Mouse (Mus musculus): ENCODE results near the gene Olfr56. TPM values are rescaled to one million over a fixed set of nuclear protein-coding genes. Genes with fewer than 3 reads are reported as not detected.
"Not testable (repeated sequence)": the region's sequence is repeated elsewhere in the genome, so short reads cannot be mapped to it uniquely, and the experiment has no call there.

Olfr56 gene
- not detected in 2 replicates for polyA plus RNA-seq (2015; fragmentation: Nextera tagmentation; extraction: Ambion mirVana)

- not testable (repeated sequence) for H3K4me3 ChIP-seq (ENCODE audit: low read length); ATAC-seq; H3K9me3 ChIP-seq (ENCODE audit: control insufficient read depth, low read length); H3K4me1 ChIP-seq (ENCODE audit: control insufficient read depth, insufficient read depth, low read depth, low read length); H3K27me3 ChIP-seq (replicated peaks; ENCODE audit: control insufficient read depth, insufficient read depth, low read length); H3K4me2 ChIP-seq (ENCODE audit: low read length); H3K36me3 ChIP-seq (ENCODE audit: control insufficient read depth, insufficient read depth, low read length); H3K9ac ChIP-seq (ENCODE audit: low read depth, low read length); H3K27ac ChIP-seq (ENCODE audit: low read depth, low read length)
- WGBS: no CpG with 5 or more reads among the region's 1 CpGs
These were observed at the start of gene Olfr56 for GRCm38 (mm10) chr11:48978240-48978939. Olfr56 (plus strand) TSS chr11:48978889.

- not testable (repeated sequence) for H3K36me3 ChIP-seq (ENCODE audit: control insufficient read depth, insufficient read depth, low read length); H3K9me3 ChIP-seq (ENCODE audit: control insufficient read depth, low read length); H3K9ac ChIP-seq (ENCODE audit: low read depth, low read length); H3K27me3 ChIP-seq (replicated peaks; ENCODE audit: control insufficient read depth, insufficient read depth, low read length); ATAC-seq; H3K4me3 ChIP-seq (ENCODE audit: low read length); H3K4me1 ChIP-seq (ENCODE audit: control insufficient read depth, insufficient read depth, low read depth, low read length); H3K27ac ChIP-seq (ENCODE audit: low read depth, low read length); H3K4me2 ChIP-seq (ENCODE audit: low read length)
- 83% methylated on average over 1 of the region's 1 CpGs for WGBS
These were observed 45.3 kb upstream of the Olfr56 start for GRCm38 (mm10) chr11:48933422-48933821.

DNA sequence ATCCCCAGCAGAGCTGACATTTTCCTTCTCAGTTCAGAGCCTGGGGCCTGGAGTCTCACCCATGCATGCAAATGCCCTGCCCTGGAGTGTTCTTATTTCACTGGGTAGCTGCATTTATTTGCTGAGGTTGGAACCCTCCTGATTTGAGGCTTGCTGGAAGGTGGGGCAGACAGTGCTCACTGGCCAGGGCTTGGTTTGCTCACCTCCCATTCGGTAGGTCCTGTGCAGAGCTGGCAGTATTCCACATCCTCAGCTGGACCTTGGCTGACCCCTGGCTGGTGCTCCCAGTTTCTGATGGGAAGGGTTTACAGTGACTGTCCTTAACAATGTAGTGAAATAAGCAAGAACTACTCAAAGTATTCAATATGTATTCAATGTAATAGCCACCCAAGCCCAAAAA is 44.8 kb upstream of the Olfr56 start:
- not testable (repeated sequence) for H3K27me3 ChIP-seq (replicated peaks; ENCODE audit: control insufficient read depth, insufficient read depth, low read length); H3K4me3 ChIP-seq (ENCODE audit: low read length); H3K36me3 ChIP-seq (ENCODE audit: control insufficient read depth, insufficient read depth, low read length); ATAC-seq; H3K9me3 ChIP-seq (ENCODE audit: control insufficient read depth, low read length); H3K27ac ChIP-seq (ENCODE audit: low read depth, low read length); H3K4me1 ChIP-seq (ENCODE audit: control insufficient read depth, insufficient read depth, low read depth, low read length); H3K4me2 ChIP-seq (ENCODE audit: low read length); H3K9ac ChIP-seq (ENCODE audit: low read depth, low read length)
- 67% methylated on average over 1 of the region's 1 CpGs for WGBS

DNA sequence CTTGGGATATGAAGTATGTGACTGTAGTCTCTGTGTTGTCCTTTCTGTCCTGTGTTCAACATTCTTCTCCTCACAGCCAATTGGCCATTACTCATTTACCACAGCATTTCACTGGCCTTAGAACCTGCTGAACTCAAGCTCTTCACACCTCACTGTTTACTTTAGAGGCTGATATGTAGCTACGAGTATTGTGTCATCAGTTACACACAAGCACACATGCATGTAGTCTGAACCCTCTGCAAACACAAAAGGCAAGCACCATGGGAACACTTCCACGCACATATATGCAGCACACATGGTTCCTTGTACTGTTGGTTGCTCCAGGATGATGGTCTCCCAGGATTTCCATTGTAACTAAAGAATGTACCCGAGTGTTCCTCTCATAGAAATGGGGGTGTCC is 43.4 kb upstream of the Olfr56 start:
- H3K27me3 ChIP-seq (replicated peaks; ENCODE audit: control insufficient read depth, insufficient read depth, low read length); H3K9me3 ChIP-seq (ENCODE audit: control insufficient read depth, low read length); H3K9ac ChIP-seq (ENCODE audit: low read depth, low read length); H3K4me3 ChIP-seq (ENCODE audit: low read length); H3K4me2 ChIP-seq (ENCODE audit: low read length); H3K4me1 ChIP-seq (ENCODE audit: control insufficient read depth, insufficient read depth, low read depth, low read length); H3K36me3 ChIP-seq (ENCODE audit: control insufficient read depth, insufficient read depth, low read length); ATAC-seq; H3K27ac ChIP-seq (ENCODE audit: low read depth, low read length): not testable (repeated sequence)
- no CpG with 5 or more reads among the region's 3 CpGs for WGBS

DNA sequence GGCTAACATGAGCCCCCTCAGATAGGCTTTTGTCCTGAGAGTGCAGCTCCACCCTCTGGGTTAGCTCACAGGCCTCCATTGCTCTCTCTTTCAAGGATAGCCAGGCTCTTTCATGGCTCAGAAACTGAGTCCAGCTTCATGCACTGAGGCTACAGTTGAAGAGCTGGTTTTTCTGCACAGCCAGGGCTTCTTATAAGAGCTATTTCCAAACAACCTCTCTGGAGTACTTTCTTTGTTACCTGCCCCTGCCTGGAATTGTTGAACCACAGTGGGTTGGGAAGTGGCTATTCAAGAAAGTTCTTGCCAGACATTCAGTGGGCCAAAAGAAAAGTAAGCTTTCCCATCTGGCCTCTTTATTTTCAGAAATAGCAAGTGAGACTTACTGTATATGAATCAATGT is 39.4 kb upstream of the Olfr56 start:
- not testable (repeated sequence) for H3K27me3 ChIP-seq (replicated peaks; ENCODE audit: control insufficient read depth, insufficient read depth, low read length); H3K4me2 ChIP-seq (ENCODE audit: low read length); ATAC-seq; H3K27ac ChIP-seq (ENCODE audit: low read depth, low read length); H3K9ac ChIP-seq (ENCODE audit: low read depth, low read length); H3K4me3 ChIP-seq (ENCODE audit: low read length); H3K4me1 ChIP-seq (ENCODE audit: control insufficient read depth, insufficient read depth, low read depth, low read length); H3K36me3 ChIP-seq (ENCODE audit: control insufficient read depth, insufficient read depth, low read length); H3K9me3 ChIP-seq (ENCODE audit: control insufficient read depth, low read length)

- not testable (repeated sequence) for H3K9me3 ChIP-seq (ENCODE audit: control insufficient read depth, low read length); H3K9ac ChIP-seq (ENCODE audit: low read depth, low read length); H3K4me2 ChIP-seq (ENCODE audit: low read length); H3K27ac ChIP-seq (ENCODE audit: low read depth, low read length); H3K36me3 ChIP-seq (ENCODE audit: control insufficient read depth, insufficient read depth, low read length); H3K4me3 ChIP-seq (ENCODE audit: low read length); H3K27me3 ChIP-seq (replicated peaks; ENCODE audit: control insufficient read depth, insufficient read depth, low read length); H3K4me1 ChIP-seq (ENCODE audit: control insufficient read depth, insufficient read depth, low read depth, low read length); ATAC-seq
- WGBS: 93% methylated on average over 6 of the region's 6 CpGs
These were observed 32.6 kb upstream of the Olfr56 start, which contains the start of gene Psme2b for GRCm38 (mm10) chr11:48946090-48946489. Psme2b (minus strand) TSS chr11:48946190.

DNA sequence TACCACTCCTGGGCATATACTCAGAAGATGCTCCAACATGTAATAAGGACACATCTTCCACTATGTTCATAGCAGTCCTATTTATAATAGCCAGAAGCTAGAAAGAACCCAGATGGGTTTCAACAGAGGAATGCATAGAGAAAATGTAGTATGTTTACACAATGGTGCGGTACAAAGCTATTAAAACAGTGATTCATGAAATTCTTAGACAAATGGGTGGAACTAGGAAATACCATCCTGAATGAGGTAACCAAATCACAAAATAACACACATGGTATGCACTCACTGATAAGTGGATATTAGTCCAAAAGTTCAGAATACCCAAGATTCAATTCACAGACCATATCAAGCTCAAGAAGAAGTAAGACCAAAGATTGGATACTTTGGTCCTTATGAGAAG is 4.0 kb upstream of the Olfr56 start:
- no CpG with 5 or more reads among the region's 1 CpGs for whole genome bisulfite sequencing
- not testable (repeated sequence) for H3K36me3 ChIP-seq (ENCODE audit: control insufficient read depth, insufficient read depth, low read length); H3K9me3 ChIP-seq (ENCODE audit: control insufficient read depth, low read length); ATAC-seq; H3K27me3 ChIP-seq (replicated peaks; ENCODE audit: control insufficient read depth, insufficient read depth, low read length); H3K4me3 ChIP-seq (ENCODE audit: low read length); H3K4me2 ChIP-seq (ENCODE audit: low read length); H3K9ac ChIP-seq (ENCODE audit: low read depth, low read length); H3K27ac ChIP-seq (ENCODE audit: low read depth, low read length); H3K4me1 ChIP-seq (ENCODE audit: control insufficient read depth, insufficient read depth, low read depth, low read length)

DNA sequence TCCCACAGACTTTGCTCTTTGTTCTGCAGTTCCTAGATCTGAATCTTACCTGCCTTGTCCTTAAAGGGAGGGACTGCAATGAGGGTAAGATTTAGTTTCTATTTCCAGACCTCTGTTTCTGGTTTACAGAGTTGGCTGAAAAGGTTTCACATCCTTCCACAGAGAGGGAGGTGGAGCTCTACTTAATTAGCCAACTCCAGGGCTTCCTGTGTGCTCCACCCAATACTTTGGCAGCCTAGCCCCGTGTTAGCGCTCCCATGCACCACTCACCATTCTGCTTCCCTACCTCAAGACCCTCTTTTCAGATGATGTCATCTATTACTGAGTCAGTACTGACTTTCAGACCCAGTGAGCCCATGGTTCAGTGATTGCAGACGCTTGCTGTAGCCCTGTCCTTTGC is 562 bp downstream of the Olfr56 start, which contains the start of gene 9930111J21Rik1:
9930111J21Rik1 (minus strand) TSS at position 148 of the 400 bp plus-strand sequence.
- H3K36me3 ChIP-seq (ENCODE audit: control insufficient read depth, insufficient read depth, low read length); H3K4me1 ChIP-seq (ENCODE audit: control insufficient read depth, insufficient read depth, low read depth, low read length); H3K27ac ChIP-seq (ENCODE audit: low read depth, low read length); H3K4me3 ChIP-seq (ENCODE audit: low read length); H3K9me3 ChIP-seq (ENCODE audit: control insufficient read depth, low read length); H3K9ac ChIP-seq (ENCODE audit: low read depth, low read length); ATAC-seq; H3K4me2 ChIP-seq (ENCODE audit: low read length); H3K27me3 ChIP-seq (replicated peaks; ENCODE audit: control insufficient read depth, insufficient read depth, low read length): not testable (repeated sequence)
- no CpG with 5 or more reads among the region's 3 CpGs for WGBS

DNA sequence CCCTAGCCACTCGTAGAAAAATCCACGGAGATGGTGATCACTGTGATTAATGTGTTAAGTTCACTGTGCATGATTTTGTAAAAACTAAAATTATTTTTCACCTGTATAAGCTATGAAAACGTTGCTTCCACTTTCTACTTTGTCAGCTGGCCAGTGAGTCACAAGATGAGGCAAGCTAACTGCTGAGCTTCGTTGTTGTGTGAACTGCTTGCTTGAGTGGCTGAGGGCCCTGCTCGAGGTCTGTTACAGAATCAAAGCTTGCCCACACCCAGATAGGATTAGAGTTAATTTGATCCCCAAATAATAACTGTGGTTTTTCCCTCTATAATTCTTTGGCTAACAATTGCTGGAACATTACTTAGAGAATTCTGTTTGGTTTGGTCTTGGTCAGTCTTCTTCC is 1.4 kb downstream of the Olfr56 start:
- not testable (repeated sequence) for H3K9ac ChIP-seq (ENCODE audit: low read depth, low read length); H3K27me3 ChIP-seq (replicated peaks; ENCODE audit: control insufficient read depth, insufficient read depth, low read length); H3K9me3 ChIP-seq (ENCODE audit: control insufficient read depth, low read length); H3K36me3 ChIP-seq (ENCODE audit: control insufficient read depth, insufficient read depth, low read length); ATAC-seq; H3K4me2 ChIP-seq (ENCODE audit: low read length); H3K4me1 ChIP-seq (ENCODE audit: control insufficient read depth, insufficient read depth, low read depth, low read length); H3K27ac ChIP-seq (ENCODE audit: low read depth, low read length); H3K4me3 ChIP-seq (ENCODE audit: low read length)
- WGBS: no CpG with 5 or more reads among the region's 5 CpGs

DNA sequence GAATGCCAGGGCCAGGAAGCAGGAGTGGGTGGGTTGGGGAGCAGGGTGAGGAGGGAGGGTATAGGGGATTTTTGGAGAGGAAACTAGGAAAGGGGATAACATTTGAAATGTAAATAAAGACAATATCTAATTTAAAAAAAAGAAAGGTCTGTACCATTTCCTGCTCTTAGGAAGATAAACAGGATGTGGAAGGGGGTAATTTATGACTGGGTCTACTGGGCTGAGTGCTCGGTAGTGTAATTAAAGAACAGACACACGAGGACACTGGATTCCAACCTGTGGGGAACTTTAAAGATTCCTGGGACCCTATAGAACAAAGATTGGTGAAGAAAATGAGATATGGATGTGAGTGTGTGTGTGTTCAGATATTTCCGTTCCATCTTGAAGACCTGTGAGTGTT is 4.2 kb downstream of the Olfr56 start:
- not testable (repeated sequence) for H3K36me3 ChIP-seq (ENCODE audit: control insufficient read depth, insufficient read depth, low read length); H3K27ac ChIP-seq (ENCODE audit: low read depth, low read length); H3K4me1 ChIP-seq (ENCODE audit: control insufficient read depth, insufficient read depth, low read depth, low read length); H3K4me3 ChIP-seq (ENCODE audit: low read length); H3K9ac ChIP-seq (ENCODE audit: low read depth, low read length); ATAC-seq; H3K4me2 ChIP-seq (ENCODE audit: low read length); H3K27me3 ChIP-seq (replicated peaks; ENCODE audit: control insufficient read depth, insufficient read depth, low read length); H3K9me3 ChIP-seq (ENCODE audit: control insufficient read depth, low read length)
- no CpG with 5 or more reads among the region's 3 CpGs for WGBS

Measured in hindbrain, embryonic 16.5 days (tissue).